Mouse (Mus musculus): ENCODE data around the gene Creld2.

DNA sequence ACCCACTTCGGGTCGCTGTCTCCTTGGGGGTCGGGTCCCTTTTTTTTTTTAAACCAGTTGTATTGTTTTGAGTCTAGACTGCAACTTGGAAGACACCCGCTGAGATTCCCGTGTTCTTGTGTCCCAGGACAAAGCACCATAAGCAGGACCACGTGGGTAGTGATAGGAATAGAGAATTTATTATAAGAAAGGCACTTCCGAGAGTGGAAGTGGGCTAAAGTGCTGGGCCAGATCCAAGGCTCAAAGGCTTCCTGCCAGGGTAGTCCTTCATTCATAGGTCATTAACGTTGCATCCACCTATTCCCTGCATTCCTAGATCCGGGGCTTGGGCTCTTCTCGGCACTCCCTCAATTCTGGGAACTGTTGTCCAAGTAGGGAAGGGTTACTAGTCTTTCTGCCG, 18.5 kb downstream of the Creld2 start:
- TF ChIP-seq POLR2A (IDR thresholded peaks at IDR 0.05; ENCODE audit: extremely low read depth, insufficient read depth, low read length) (no peak), CTCF (IDR thresholded peaks at IDR 0.05; ENCODE audit: low read depth, low read length) (no peak)

All from liver, adult 2 months (tissue).